Mouse (Mus musculus) hindlimb bud, embryonic 11.5 days (tissue): ENCODE results near the gene Lgi1.

ENCODE experiments used
- DNase-seq: peaks from one replicate; pipeline ENCODE4 v3.0.0-alpha.2; 2012; ENCODE audit warnings: low read depth, low spot score; ENCODE audit errors: extremely low spot score

Lgi1 gene

GRCm38 (mm10) chr19:38261351-38261750 lies 3.0 kb upstream of the Lgi1 start:
- DNase-seq: no peak

GRCm38 (mm10) chr19:38263829-38264504 lies 369 bp upstream of the Lgi1 start:
- no peak for DNase-seq

- DNase-seq: no peak
These were observed 1.4 kb downstream of the Lgi1 start for GRCm38 (mm10) chr19:38265767-38266166.

GRCm38 (mm10) chr19:38267469-38267868 lies 3.1 kb downstream of the Lgi1 start:
- no peak for DNase-seq

- no peak for DNase-seq
These were observed 6.7 kb downstream of the Lgi1 start for GRCm38 (mm10) chr19:38271071-38271470.

- DNase-seq: no peak
These were observed 9.5 kb downstream of the Lgi1 start for GRCm38 (mm10) chr19:38273820-38274219.

- DNase-seq: no peak
These were observed 10.5 kb downstream of the Lgi1 start for GRCm38 (mm10) chr19:38274747-38275421.

- no peak for DNase-seq
These were observed 11.9 kb downstream of the Lgi1 start for GRCm38 (mm10) chr19:38276226-38276625.

GRCm38 (mm10) chr19:38280242-38280641 lies 15.9 kb downstream of the Lgi1 start:
- DNase-seq: no peak

GRCm38 (mm10) chr19:38282407-38282806 lies 18.1 kb downstream of the Lgi1 start:
- peak; percentile 90 for DNase-seq

GRCm38 (mm10) chr19:38288556-38288955 lies 24.2 kb downstream of the Lgi1 start:
- no peak for DNase-seq

GRCm38 (mm10) chr19:38291432-38291831 lies 27.1 kb downstream of the Lgi1 start:
- no peak for DNase-seq

- peak; percentile 94 for DNase-seq
These were observed 33.8 kb downstream of the Lgi1 start for GRCm38 (mm10) chr19:38298018-38298626.

- DNase-seq: no peak
These were observed 43.8 kb downstream of the Lgi1 start for GRCm38 (mm10) chr19:38308116-38308515.

- no peak for DNase-seq
These were observed 50.8 kb downstream of the Lgi1 start for GRCm38 (mm10) chr19:38315099-38315498.

- no peak for DNase-seq
These were observed 52.4 kb downstream of the Lgi1 start for GRCm38 (mm10) chr19:38316602-38317313.

- DNase-seq: no peak
These were observed 54.0 kb downstream of the Lgi1 start for GRCm38 (mm10) chr19:38318308-38318707.

- DNase-seq: no peak
These were observed 54.8 kb downstream of the Lgi1 start for GRCm38 (mm10) chr19:38319168-38319567.

GRCm38 (mm10) chr19:38320651-38321188 lies 56.4 kb downstream of the Lgi1 start:
- DNase-seq: no peak

GRCm38 (mm10) chr19:38323726-38324125 lies 59.4 kb downstream of the Lgi1 start:
- DNase-seq: no peak
